Mouse (Mus musculus) heart, adult 2 months (tissue): Measurements from ENCODE around the gene Cwf19l1.

ENCODE experiments used
- EP300 ChIP-seq: fragments of 200-500 bp; IDR thresholded peaks from 2 replicates; pipeline ENCODE4 v1.6.1; 2011; ENCODE audit warnings: low read depth, low read length, control low read depth; ENCODE audit not compliant: insufficient read depth
- POLR2A ChIP-seq: fragments of 200-500 bp; IDR thresholded peaks from 2 replicates; pipeline ENCODE4 v1.6.1; 2011; ENCODE audit warnings: mild to moderate bottlenecking, low read depth, low read length, control low read depth; ENCODE audit not compliant: insufficient read depth

- TF ChIP-seq POLR2A (no peak), EP300 (no peak)
Observed at GRCm38 (mm10) chr19:44100840-44101239, 34.8 kb downstream of the Cwf19l1 start.
